In the genomic region with DNA sequence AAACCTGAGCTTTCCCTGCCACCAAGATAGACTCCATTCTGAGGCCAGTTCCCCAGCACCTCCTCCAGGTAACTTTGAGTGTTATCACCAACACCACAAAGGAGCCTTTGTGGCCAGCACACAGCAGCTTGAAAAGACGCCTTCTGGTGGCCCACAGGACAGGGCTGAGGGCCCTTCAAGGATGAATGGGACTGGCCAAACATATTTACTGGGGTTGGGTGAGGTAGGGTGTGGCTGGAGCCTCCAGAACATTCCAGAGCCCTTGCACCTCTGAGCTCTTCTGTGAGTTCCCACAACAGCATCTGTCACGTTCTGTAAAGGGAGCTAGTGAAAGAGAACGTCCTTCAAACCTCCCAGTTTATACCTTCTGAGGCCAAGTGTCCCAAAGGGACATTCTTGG, we compare ENCODE assay signal across 27 mouse cellular contexts. TPM values are rescaled to one million over a fixed set of nuclear protein-coding genes. Genes with fewer than 3 reads are reported as not detected.
DNase-seq lines count a peak whose midpoint lies in the region; ATAC-seq and TF ChIP-seq lines count a peak whose summit lies in the region.
"Had no signal": no experiment of that assay in that cellular context is flagged by ENCODE, and none has a peak within 500 bp of the region (broad histone marks: within the 10 kb centered on the region; RNA-seq: fewer than 3 reads in every experiment).

No protein-coding gene starts in this region.

- ATAC-seq in limb, embryonic 15.5 days (ENCODE audit: insufficient number of reproducible peaks, low FRiP score, low TSS enrichment, low read depth), result no peak
- no peak for ATAC-seq in lung, embryonic 15.5 days (ENCODE audit: borderline replicate concordance, extremely low read depth, low FRiP score, low TSS enrichment)
- peak; percentile 88 for ATAC-seq in lung, postnatal 0 days
- no peak for ATAC-seq in erythroblast, adult 5-6 weeks (replicated peaks; ENCODE audit: low FRiP score, poor library complexity, severe bottlenecking)
- ATAC-seq: activated CD4-positive, CD25-positive, alpha-beta regulatory T cell, adult 4 months; CD4-positive, CD25-positive, alpha-beta regulatory T cell, adult 4 months; forebrain, embryonic 14.5 days; Patski had no signal

- no peak for TF ChIP-seq CTCF in lung, postnatal 0 days (IDR thresholded peaks at IDR 0.05)
- no peak for TF ChIP-seq CTCF in lung, adult 2 months (IDR thresholded peaks at IDR 0.05; ENCODE audit: insufficient read depth, low read length)

- no peak for TF ChIP-seq EP300 in lung, postnatal 0 days (IDR thresholded peaks at IDR 0.05)

- H3K9me3 ChIP-seq in limb, embryonic 15.5 days, result no peaks in the 10 kb centered on the region
- no peaks in the 10 kb centered on the region for H3K9me3 ChIP-seq in limb, embryonic 10.5 days (replicated peaks)
- H3K9me3 ChIP-seq in lung, embryonic 15.5 days, result no peaks in the 10 kb centered on the region
- no peaks in the 10 kb centered on the region for H3K9me3 ChIP-seq in lung, postnatal 0 days (ENCODE audit: low read length)
- H3K9me3 ChIP-seq: embryonic facial prominence, embryonic 10.5 days; embryonic facial prominence, embryonic 12.5 days; forebrain, embryonic 10.5 days; forebrain, embryonic 12.5 days; G1E had no signal

- TF ChIP-seq POLR2A in lung, adult 2 months (IDR thresholded peaks at IDR 0.05; ENCODE audit: borderline replicate concordance, extremely low read depth, low read depth, low read length), result no peak

- no peak for DNase-seq in limb, embryonic 10.5 days (ENCODE audit: low spot score)
- DNase-seq in lung, postnatal 14 days, result no peak
- peak; percentile 75 for DNase-seq in lung, postnatal 0 days (ENCODE audit: low spot score)
- DNase-seq in lung, adult 2 months, result no peak
- DNase-seq: adrenal gland, adult 8-10 months; adrenal gland, postnatal 14 days; adrenal gland, postnatal 36 days; B cell, adult 2 months; cerebellum, adult 11-12 months; cerebellum, adult 2 months; cerebellum, adult 9-10 months; cerebellum, postnatal 10 days; cerebellum, postnatal 25 days had no signal

- H3K4me2 ChIP-seq in limb, embryonic 15.5 days, result no peak overlapping the region
- H3K4me2 ChIP-seq in lung, embryonic 15.5 days, result no peak overlapping the region
- H3K4me2 ChIP-seq in lung, postnatal 0 days (replicated peaks; ENCODE audit: low read depth, low read length), result no peak overlapping the region
- H3K4me2 ChIP-seq: embryonic facial prominence, embryonic 12.5 days; forebrain, embryonic 12.5 days had no signal

- peaks cover 7% of the 10 kb centered on the region; the same call in 1 of the 2 replicates for H3K27me3 ChIP-seq in limb, embryonic 15.5 days
- H3K27me3 ChIP-seq in limb, embryonic 10.5 days (ENCODE audit: low read depth, poor library complexity, severe bottlenecking), result peaks cover 44% of the 10 kb centered on the region
- peaks cover 8% of the 10 kb centered on the region for H3K27me3 ChIP-seq in lung, embryonic 15.5 days
- H3K27me3 ChIP-seq in lung, postnatal 0 days (replicated peaks; ENCODE audit: insufficient read depth, low read length), result no peaks in the 10 kb centered on the region
- H3K27me3 ChIP-seq: CH12.LX had no signal

- 54% methylated on average over 3 of the region's 3 CpGs for WGBS in limb, embryonic 15.5 days
- WGBS in limb, embryonic 10.5 days, result 77% methylated on average over 3 of the region's 3 CpGs
- WGBS in lung, embryonic 15.5 days, result 54% methylated on average over 3 of the region's 3 CpGs
- WGBS in lung, postnatal 0 days, result 48% methylated on average over 3 of the region's 3 CpGs
- 36% methylated on average over 3 of the region's 3 CpGs for WGBS in lung, adult 2 months

- H3K9ac ChIP-seq in limb, embryonic 15.5 days, result 0 out of 2 replicates have a peak overlapping the region, but pooled peaks have one; percentile 4
- no peak overlapping the region for H3K9ac ChIP-seq in lung, embryonic 15.5 days
- H3K9ac ChIP-seq in lung, postnatal 0 days (replicated peaks; ENCODE audit: low read depth), result no peak overlapping the region
- H3K9ac ChIP-seq: embryonic facial prominence, embryonic 12.5 days; forebrain, embryonic 12.5 days had no signal

- no peak overlapping the region for H3K27ac ChIP-seq in limb, embryonic 15.5 days
- no peak overlapping the region for H3K27ac ChIP-seq in limb, embryonic 10.5 days
- H3K27ac ChIP-seq in lung, embryonic 15.5 days, result peak overlapping the region; percentile 54; the same call in 1 of the 2 replicates
- peak overlapping the region; percentile 68 for H3K27ac ChIP-seq in lung, postnatal 0 days (ENCODE audit: low read length)
- H3K27ac ChIP-seq: embryonic facial prominence, embryonic 10.5 days; embryonic facial prominence, embryonic 12.5 days; forebrain, embryonic 10.5 days; forebrain, embryonic 12.5 days had no signal

- peaks cover 2% of the 10 kb centered on the region; the same call in 1 of the 2 replicates for H3K4me1 ChIP-seq in limb, embryonic 15.5 days
- peaks cover 18% of the 10 kb centered on the region for H3K4me1 ChIP-seq in limb, embryonic 10.5 days
- H3K4me1 ChIP-seq in lung, embryonic 15.5 days, result peaks cover 13% of the 10 kb centered on the region
- H3K4me1 ChIP-seq in lung, postnatal 0 days (ENCODE audit: insufficient read depth, low read depth, low read length), result no peaks in the 10 kb centered on the region; the same call in 1 of the 2 replicates
- no peaks in the 10 kb centered on the region; the same call in 1 of the 2 replicates for H3K4me1 ChIP-seq in lung, adult 2 months (ENCODE audit: control insufficient read depth, insufficient read depth, low read length)

- no peak overlapping the region for H3K4me3 ChIP-seq in limb, embryonic 15.5 days
- H3K4me3 ChIP-seq in limb, embryonic 10.5 days, result no peak overlapping the region
- no peak overlapping the region for H3K4me3 ChIP-seq in lung, embryonic 15.5 days
- no peak overlapping the region for H3K4me3 ChIP-seq in lung, postnatal 0 days (ENCODE audit: low read depth, low read length)
- no peak overlapping the region for H3K4me3 ChIP-seq in lung, adult 2 months (replicated peaks; ENCODE audit: extremely low read depth, low read depth, low read length)
- H3K4me3 ChIP-seq: embryonic facial prominence, embryonic 10.5 days; embryonic facial prominence, embryonic 12.5 days; erythroblast, embryonic 14.5 days; forebrain, embryonic 10.5 days; forebrain, embryonic 12.5 days had no signal

- no peaks in the 10 kb centered on the region for H3K36me3 ChIP-seq in limb, embryonic 15.5 days
- H3K36me3 ChIP-seq in limb, embryonic 10.5 days, result no peaks in the 10 kb centered on the region
- no peaks in the 10 kb centered on the region for H3K36me3 ChIP-seq in lung, embryonic 15.5 days
- no peaks in the 10 kb centered on the region for H3K36me3 ChIP-seq in lung, postnatal 0 days (ENCODE audit: insufficient read depth, low read length)
- H3K36me3 ChIP-seq: embryonic facial prominence, embryonic 10.5 days; embryonic facial prominence, embryonic 12.5 days; forebrain, embryonic 10.5 days; forebrain, embryonic 12.5 days; G1E had no signal

RNA-seq across cellular contexts. Expression of a gene that starts 5.9 kb away (rescaled TPM):
- 75.7 and 83.1 TPM in 2 replicates for polyA plus RNA-seq in limb, embryonic 15.5 days (2015; fragmentation: Nextera tagmentation; extraction: Ambion mirVana)
- 121 and 122 TPM in 2 replicates for polyA plus RNA-seq in limb, embryonic 10.5 days (2016; fragmentation: Nextera tagmentation; extraction: Ambion mirVana)
- 88.0 and 89.8 TPM in 2 replicates for polyA plus RNA-seq in lung, embryonic 15.5 days (2015; fragmentation: Nextera tagmentation; extraction: Ambion mirVana)
- polyA plus RNA-seq in lung, postnatal 0 days (2015; fragmentation: Nextera tagmentation; extraction: Ambion mirVana), result 61.6 and 62.2 TPM in 2 replicates
- polyA plus RNA-seq in lung, adult 2 months (2012; rRNA removed), result 42.1 and 52.9 TPM in 2 replicates
- 15.7 and 24.4 TPM in 2 replicates for total RNA-seq in erythroblast, adult 5-6 weeks (2015; ENCODE audit: low replicate concordance)
- total RNA-seq in erythroblast, adult 5-6 weeks (2017; ENCODE audit: low replicate concordance), result 2.0 and 4.6 TPM in 2 replicates

RNA-seq across cellular contexts. Expression of a gene that starts 26.4 kb away (rescaled TPM):
- polyA plus RNA-seq in limb, embryonic 15.5 days (2015; fragmentation: Nextera tagmentation; extraction: Ambion mirVana), result 0.15 and 0.48 TPM in 2 replicates
- polyA plus RNA-seq in limb, embryonic 10.5 days (2016; fragmentation: Nextera tagmentation; extraction: Ambion mirVana), result not detected in 2 replicates
- polyA plus RNA-seq in lung, embryonic 15.5 days (2015; fragmentation: Nextera tagmentation; extraction: Ambion mirVana), result 0.18 and 0.26 TPM in 2 replicates
- not detected in 2 replicates for polyA plus RNA-seq in lung, postnatal 0 days (2015; fragmentation: Nextera tagmentation; extraction: Ambion mirVana)
- 6.2 TPM in 1 of 2 replicates, not detected in the other for polyA plus RNA-seq in lung, adult 2 months (2012; rRNA removed)
- total RNA-seq in erythroblast, adult 5-6 weeks (2015; ENCODE audit: low replicate concordance), result not detected in 2 replicates
- total RNA-seq in erythroblast, adult 5-6 weeks (2017; ENCODE audit: low replicate concordance), result not detected in 2 replicates
- total RNA-seq: adrenal gland, adult 8-10 months; adrenal gland, postnatal 14 days; adrenal gland, postnatal 36 days; G1E had no signal
- polyA plus RNA-seq: activated CD4-positive, CD25-positive, alpha-beta regulatory T cell, adult 4 months; CD4-positive, CD25-positive, alpha-beta regulatory T cell, adult 4 months; embryonic facial prominence, embryonic 10.5 days; erythroblast, embryonic 14.5 days; forebrain, embryonic 10.5 days; forebrain, embryonic 12.5 days; G1E; Patski had no signal

RNA-seq across cellular contexts. Expression of a gene that starts 59.9 kb away (rescaled TPM):
- 0.04 TPM in 1 of 2 replicates, not detected in the other for polyA plus RNA-seq in limb, embryonic 15.5 days (2015; fragmentation: Nextera tagmentation; extraction: Ambion mirVana)
- polyA plus RNA-seq in limb, embryonic 10.5 days (2016; fragmentation: Nextera tagmentation; extraction: Ambion mirVana), result not detected in 2 replicates
- not detected in 2 replicates for polyA plus RNA-seq in lung, embryonic 15.5 days (2015; fragmentation: Nextera tagmentation; extraction: Ambion mirVana)
- polyA plus RNA-seq in lung, postnatal 0 days (2015; fragmentation: Nextera tagmentation; extraction: Ambion mirVana), result not detected in 2 replicates
- polyA plus RNA-seq in lung, adult 2 months (2012; rRNA removed), result not detected in 2 replicates
- total RNA-seq in erythroblast, adult 5-6 weeks (2015; ENCODE audit: low replicate concordance), result not detected in 2 replicates
- not detected in 2 replicates for total RNA-seq in erythroblast, adult 5-6 weeks (2017; ENCODE audit: low replicate concordance)
- total RNA-seq: CH12.LX had no signal
- polyA plus RNA-seq: CD4-positive, CD25-positive, alpha-beta regulatory T cell, adult 4 months; erythroblast, embryonic 14.5 days; G1E; Patski had no signal

Comparison
In these comparisons a context has a peak if more than half of its experiments do, and no peak if none do; other contexts are left out.
1. H3K27ac ChIP-seq: peak in lung, embryonic 15.5 days (single experiment) and lung, postnatal 0 days (single experiment); none in limb, embryonic 15.5 days (single experiment) and limb, embryonic 10.5 days (single experiment).